Mouse (Mus musculus): ENCODE measurements around the gene Psen2. TPM values are rescaled to one million over a fixed set of nuclear protein-coding genes. Genes with fewer than 3 reads are reported as not detected.

The Psen2 gene
- total RNA-seq, 1 experiment: 13.6 TPM

- no peaks in the 10 kb centered on the region for H3K36me3 ChIP-seq (ENCODE audit: control insufficient read depth, insufficient read depth, low read length, poor library complexity, severe bottlenecking)
- in situ Hi-C loops (cut with MboI; ENCODE audit: low sequenced_read_pairs in 2 of 2, unreplicated experiment in 2 of 2): no loop called here
- H3K9ac ChIP-seq (ENCODE audit: insufficient read depth, low read depth, low read length, poor library complexity, severe bottlenecking): no peak overlapping the region
Measured at GRCm38 (mm10) chr1:180264851-180265250, 1.6 kb upstream of the Psen2 start.

GRCm38 (mm10) chr1:180264389-180264788, 1.2 kb upstream of the Psen2 start:
- H3K4me1 ChIP-seq (ENCODE audit: control insufficient read depth in 2 of 2, insufficient read depth in 2 of 2, low read length in 2 of 2, poor library complexity in 1 of 2): no peaks in the 10 kb centered on the region
- H3K9ac ChIP-seq (ENCODE audit: insufficient read depth, low read depth, low read length, poor library complexity, severe bottlenecking): no peak overlapping the region
- TF ChIP-seq HCFC1 (IDR thresholded peaks at IDR 0.05; ENCODE audit: borderline replicate concordance, insufficient read depth, low read length) (no peak), MAFK (IDR thresholded peaks at IDR 0.05; ENCODE audit: insufficient read depth, low read depth, low read length) (no peak), ZC3H11A (IDR thresholded peaks at IDR 0.05; ENCODE audit: borderline replicate concordance, low read depth, low read length) (no peak), CHD2 (IDR thresholded peaks at IDR 0.05; ENCODE audit: low read depth, low read length) (no peak), ZNF384 (IDR thresholded peaks at IDR 0.05; ENCODE audit: low read depth, low read length) (no peak)
- H3K4me3 ChIP-seq (ENCODE audit: insufficient read depth in 1 of 2, low read depth in 1 of 2, low read length in 2 of 2, poor library complexity in 1 of 2, severe bottlenecking in 1 of 2): no peak overlapping the region
- H3K36me3 ChIP-seq (ENCODE audit: control insufficient read depth, insufficient read depth, low read length, poor library complexity, severe bottlenecking): no peaks in the 10 kb centered on the region
- H3K9me3 ChIP-seq (ENCODE audit: control insufficient read depth, insufficient read depth, low read depth, low read length): no peaks in the 10 kb centered on the region
- no peak overlapping the region for H3K27ac ChIP-seq (ENCODE audit: insufficient read depth, low read depth, low read length, poor library complexity, severe bottlenecking)
- in situ Hi-C loops (cut with MboI; ENCODE audit: low sequenced_read_pairs in 2 of 2, unreplicated experiment in 2 of 2): no loop called here
- DNase-seq (ENCODE audit: low read depth, low spot score): no peak

More at GRCm38 (mm10) chr1:180264851-180265250, 1.6 kb upstream of the Psen2 start:
- H3K27ac ChIP-seq (ENCODE audit: insufficient read depth, low read depth, low read length, poor library complexity, severe bottlenecking): no peak overlapping the region
- TF ChIP-seq CHD2 (IDR thresholded peaks at IDR 0.05; ENCODE audit: low read depth, low read length) (no peak), HCFC1 (IDR thresholded peaks at IDR 0.05; ENCODE audit: borderline replicate concordance, insufficient read depth, low read length) (no peak), ZC3H11A (IDR thresholded peaks at IDR 0.05; ENCODE audit: borderline replicate concordance, low read depth, low read length) (no peak), MAFK (IDR thresholded peaks at IDR 0.05; ENCODE audit: insufficient read depth, low read depth, low read length) (no peak), ZNF384 (IDR thresholded peaks at IDR 0.05; ENCODE audit: low read depth, low read length) (no peak)
- DNase-seq (ENCODE audit: low read depth, low spot score): no peak
- no peak overlapping the region for H3K4me3 ChIP-seq (ENCODE audit: insufficient read depth in 1 of 2, low read depth in 1 of 2, low read length in 2 of 2, poor library complexity in 1 of 2, severe bottlenecking in 1 of 2)
- H3K4me1 ChIP-seq (ENCODE audit: control insufficient read depth in 2 of 2, insufficient read depth in 2 of 2, low read length in 2 of 2, poor library complexity in 1 of 2): no peaks in the 10 kb centered on the region
- H3K9me3 ChIP-seq (ENCODE audit: control insufficient read depth, insufficient read depth, low read depth, low read length): no peaks in the 10 kb centered on the region

GRCm38 (mm10) chr1:180261857-180262570, 1.2 kb downstream of the Psen2 start:
- no peak for DNase-seq (ENCODE audit: low read depth, low spot score)
- TF ChIP-seq CHD2 (IDR thresholded peaks at IDR 0.05; ENCODE audit: low read depth, low read length) (no peak), ZC3H11A (IDR thresholded peaks at IDR 0.05; ENCODE audit: borderline replicate concordance, low read depth, low read length) (no peak), MAFK (IDR thresholded peaks at IDR 0.05; ENCODE audit: insufficient read depth, low read depth, low read length) (no peak), HCFC1 (IDR thresholded peaks at IDR 0.05; ENCODE audit: borderline replicate concordance, insufficient read depth, low read length) (no peak), ZNF384 (IDR thresholded peaks at IDR 0.05; ENCODE audit: low read depth, low read length) (no peak)
- no peaks in the 10 kb centered on the region for H3K36me3 ChIP-seq (ENCODE audit: control insufficient read depth, insufficient read depth, low read length, poor library complexity, severe bottlenecking)
- no peak overlapping the region for H3K9ac ChIP-seq (ENCODE audit: insufficient read depth, low read depth, low read length, poor library complexity, severe bottlenecking)
- H3K9me3 ChIP-seq (ENCODE audit: control insufficient read depth, insufficient read depth, low read depth, low read length): no peaks in the 10 kb centered on the region
- H3K27ac ChIP-seq (ENCODE audit: insufficient read depth, low read depth, low read length, poor library complexity, severe bottlenecking): no peak overlapping the region
- in situ Hi-C loops (cut with MboI; ENCODE audit: low sequenced_read_pairs in 2 of 2, unreplicated experiment in 2 of 2): no loop called here
- no peak overlapping the region for H3K4me3 ChIP-seq (ENCODE audit: insufficient read depth in 1 of 2, low read depth in 1 of 2, low read length in 2 of 2, poor library complexity in 1 of 2, severe bottlenecking in 1 of 2)
- H3K4me1 ChIP-seq (ENCODE audit: control insufficient read depth in 2 of 2, insufficient read depth in 2 of 2, low read length in 2 of 2, poor library complexity in 1 of 2): no peaks in the 10 kb centered on the region

GRCm38 (mm10) chr1:180261415-180261814, 1.8 kb downstream of the Psen2 start:
- in situ Hi-C loops (cut with MboI; ENCODE audit: low sequenced_read_pairs in 2 of 2, unreplicated experiment in 2 of 2): no loop called here
- no peak overlapping the region for H3K9ac ChIP-seq (ENCODE audit: insufficient read depth, low read depth, low read length, poor library complexity, severe bottlenecking)

More at GRCm38 (mm10) chr1:180261415-180261814, 1.8 kb downstream of the Psen2 start:
- TF ChIP-seq MAFK (IDR thresholded peaks at IDR 0.05; ENCODE audit: insufficient read depth, low read depth, low read length): no peak
- no peak for TF ChIP-seq ZNF384 (IDR thresholded peaks at IDR 0.05; ENCODE audit: low read depth, low read length)
- no peak for TF ChIP-seq CHD2 (IDR thresholded peaks at IDR 0.05; ENCODE audit: low read depth, low read length)
- TF ChIP-seq ZC3H11A (IDR thresholded peaks at IDR 0.05; ENCODE audit: borderline replicate concordance, low read depth, low read length): no peak
- no peak for TF ChIP-seq HCFC1 (IDR thresholded peaks at IDR 0.05; ENCODE audit: borderline replicate concordance, insufficient read depth, low read length)
- no peaks in the 10 kb centered on the region for H3K9me3 ChIP-seq (ENCODE audit: control insufficient read depth, insufficient read depth, low read depth, low read length)
- no peaks in the 10 kb centered on the region for H3K36me3 ChIP-seq (ENCODE audit: control insufficient read depth, insufficient read depth, low read length, poor library complexity, severe bottlenecking)
- no peaks in the 10 kb centered on the region for H3K4me1 ChIP-seq (ENCODE audit: control insufficient read depth in 2 of 2, insufficient read depth in 2 of 2, low read length in 2 of 2, poor library complexity in 1 of 2)
- no peak overlapping the region for H3K4me3 ChIP-seq (ENCODE audit: insufficient read depth in 1 of 2, low read depth in 1 of 2, low read length in 2 of 2, poor library complexity in 1 of 2, severe bottlenecking in 1 of 2)
- no peak overlapping the region for H3K27ac ChIP-seq (ENCODE audit: insufficient read depth, low read depth, low read length, poor library complexity, severe bottlenecking)
- DNase-seq (ENCODE audit: low read depth, low spot score): no peak

All from ES-E14 (cell line).